Mouse (Mus musculus) CH12.LX (cell line): ENCODE data around the gene Tmem255b. TPM values are rescaled to one million over a fixed set of nuclear protein-coding genes. Genes with fewer than 3 reads are reported as not detected.

Source experiments
- DNase-seq: peaks from one replicate; pipeline ENCODE4 v3.0.0-alpha.2; 2013; ENCODE audit errors: extremely low read depth
- H3K27ac ChIP-seq: 2 replicates; pipeline ENCODE4 v1.5.1; 2012; ENCODE audit warnings: low read depth, mild to moderate bottlenecking, control low read depth, moderate library complexity; ENCODE audit not compliant: insufficient read depth
- H3K27me3 ChIP-seq: replicated peaks from 2 replicates; pipeline ENCODE3; 2012; ENCODE audit warnings: inconsistent platforms
- H3K36me3 ChIP-seq, 2 experiments: replicated peaks in 1 of 2; 2 replicates each; pipeline versions ENCODE3 to v1.6.1; 2012; ENCODE audit warnings: inconsistent platforms in 1 of 2, low read length in 1 of 2, mild to moderate bottlenecking in 1 of 2, mixed read lengths in 1 of 2, moderate library complexity in 1 of 2; ENCODE audit not compliant: control insufficient read depth in 1 of 2, insufficient read depth in 1 of 2
- H3K4me1 ChIP-seq, 2 experiments: 2 replicates each; pipeline ENCODE4 v1.6.1; 2012; ENCODE audit warnings: inconsistent platforms in 1 of 2, moderate library complexity in 1 of 2; ENCODE audit not compliant: insufficient read depth in 2 of 2, control insufficient read depth in 1 of 2
- H3K4me2 ChIP-seq: 2 replicates; pipeline ENCODE4 v1.6.1; 2012; ENCODE audit warnings: low read depth, mild to moderate bottlenecking, control low read depth; ENCODE audit not compliant: poor library complexity, insufficient read depth, severe bottlenecking
- H3K4me3 ChIP-seq, 3 experiments: fragments of 150-350 bp in 1 of 3; sonication (generic) in 1 of 3; replicated peaks in 1 of 3; 2 replicates each; pipeline versions ENCODE3 to v1.5.1; 2011 to 2012; ENCODE audit warnings: low read depth in 2 of 3, low read length in 2 of 3, mild to moderate bottlenecking in 2 of 3, moderate library complexity in 2 of 3, control low read depth in 1 of 3, improper control_type of control experiment in 1 of 3, inconsistent platforms in 1 of 3, mixed read lengths in 1 of 3; ENCODE audit not compliant: poor library complexity in 1 of 3
- H3K79me2 ChIP-seq: replicated peaks from 2 replicates; pipeline ENCODE4 v1.6.1; 2012; ENCODE audit warnings: mild to moderate bottlenecking, moderate library complexity; ENCODE audit not compliant: control insufficient read depth, poor library complexity, insufficient read depth, severe bottlenecking; ENCODE audit errors: extremely low read depth
- H3K9ac ChIP-seq: 2 replicates; pipeline ENCODE4 v1.6.1; 2012; ENCODE audit warnings: low read depth, mild to moderate bottlenecking, control low read depth, moderate library complexity; ENCODE audit not compliant: insufficient read depth
- H3K9me3 ChIP-seq: replicated peaks from 2 replicates; pipeline ENCODE3; 2012; ENCODE audit warnings: low read length, inconsistent platforms, mixed read lengths
- CHD1 ChIP-seq: IDR thresholded peaks from 2 replicates; pipeline ENCODE4 v1.6.1; 2012; ENCODE audit warnings: low read depth, low read length, improper control_type of control experiment, inconsistent platforms
- JUN ChIP-seq: IDR thresholded peaks from 2 replicates; pipeline ENCODE4 v1.6.1; 2011; ENCODE audit warnings: low read depth, mild to moderate bottlenecking, low read length, improper control_type of control experiment, moderate library complexity; ENCODE audit not compliant: insufficient read depth
- JUND ChIP-seq: conservative IDR thresholded peaks from 2 replicates; pipeline ENCODE4 v1.6.1; 2011; ENCODE audit warnings: low read depth, low read length, improper control_type of control experiment
- KAT2A ChIP-seq: IDR thresholded peaks from 2 replicates; pipeline ENCODE4 v1.6.1; 2012; ENCODE audit warnings: low read length, improper control_type of control experiment, inconsistent platforms; ENCODE audit not compliant: insufficient replicate concordance
- MAFK ChIP-seq: IDR thresholded peaks from 2 replicates; pipeline ENCODE4 v1.6.1; 2011; ENCODE audit warnings: low read length, improper control_type of control experiment; ENCODE audit not compliant: insufficient replicate concordance
- MXI1 ChIP-seq: IDR thresholded peaks from 2 replicates; pipeline ENCODE4 v1.6.1; 2011; ENCODE audit warnings: mild to moderate bottlenecking, low read depth, low read length, improper control_type of control experiment
- NELFE ChIP-seq: IDR thresholded peaks from 2 replicates; pipeline ENCODE4 v1.6.1; 2011; ENCODE audit warnings: low read depth, low read length, improper control_type of control experiment
- NRF1 ChIP-seq: IDR thresholded peaks from 2 replicates; pipeline ENCODE4 v1.6.1; 2014; ENCODE audit warnings: low read depth, mild to moderate bottlenecking, inconsistent platforms, low read length, improper control_type of control experiment, moderate library complexity
- PAX5 ChIP-seq: IDR thresholded peaks from 2 replicates; pipeline ENCODE4 v1.6.1; 2012; ENCODE audit warnings: low read length, inconsistent platforms, mixed read lengths
- POLR2AphosphoS2 ChIP-seq: IDR thresholded peaks from 2 replicates; pipeline ENCODE4 v1.6.1; 2011; ENCODE audit warnings: low read depth, low read length, improper control_type of control experiment
- RAD21 ChIP-seq: IDR thresholded peaks from 2 replicates; pipeline ENCODE4 v1.6.1; 2011; ENCODE audit warnings: low read depth, mild to moderate bottlenecking, low read length, improper control_type of control experiment, moderate library complexity
- RCOR1 ChIP-seq: conservative IDR thresholded peaks from 2 replicates; pipeline ENCODE4 v1.6.1; 2012; ENCODE audit warnings: low read depth, mild to moderate bottlenecking, inconsistent platforms, low read length, improper control_type of control experiment
- SMC3 ChIP-seq: IDR thresholded peaks from 2 replicates; pipeline ENCODE4 v1.6.1; 2011; ENCODE audit warnings: low read depth, low read length, improper control_type of control experiment
- TCF12 ChIP-seq: IDR thresholded peaks from 2 replicates; pipeline ENCODE4 v1.6.1; 2014; ENCODE audit warnings: low read depth, mild to moderate bottlenecking, inconsistent platforms, low read length, improper control_type of control experiment
- UBTF ChIP-seq: IDR thresholded peaks from 2 replicates; pipeline ENCODE4 v1.6.1; 2012; ENCODE audit warnings: low read depth, mild to moderate bottlenecking, inconsistent platforms, low read length, improper control_type of control experiment, moderate library complexity
- USF1 ChIP-seq: IDR thresholded peaks from 2 replicates; pipeline ENCODE4 v1.6.1; 2014; ENCODE audit warnings: low read depth, mild to moderate bottlenecking, inconsistent platforms, low read length, improper control_type of control experiment
- ZKSCAN1 ChIP-seq: IDR thresholded peaks from 2 replicates; pipeline ENCODE4 v1.6.1; 2012; ENCODE audit warnings: low read depth, inconsistent platforms, low read length, improper control_type of control experiment, borderline replicate concordance
- ZMIZ1 ChIP-seq: IDR thresholded peaks from 2 replicates; pipeline ENCODE4 v1.6.1; 2012; ENCODE audit warnings: low read depth, mild to moderate bottlenecking, inconsistent platforms, low read length, improper control_type of control experiment
- ZNF384 ChIP-seq: IDR thresholded peaks from 2 replicates; pipeline ENCODE4 v1.6.1; 2012; ENCODE audit warnings: low read depth, low read length, improper control_type of control experiment, inconsistent platforms
- dilution Hi-C: fragments of 300-500 bp; cut with MboI; formaldehyde crosslinking; loops from 2 replicates; pipeline ENCODE4 v1.14.3; 2020; ENCODE audit warnings: low sequenced_read_pairs; ENCODE audit not compliant: extremely low pct_unique_long_range_greater_than_20kb, extremely low pct_ligation_motif_present
- in situ Hi-C: fragments of 300-500 bp; cut with MboI; formaldehyde crosslinking; loops from 3 replicates; pipeline ENCODE4 v1.14.3; 2019; ENCODE audit warnings: low sequenced_read_pairs, low pct_ligation_motif_present, low pct_unique_long_range_greater_than_20kb, mixed read lengths
- polyA plus RNA-seq: library from polyadenylated mRNA; unstranded; fragments of >175 nt; gene quantifications from 2 replicates; pipeline ENCODE4 v1.2.1, GENCODE M21; 2012; ENCODE audit warnings: low read depth; ENCODE audit not compliant: insufficient read length
- total RNA-seq, 2 experiments: library from RNA; depleted of rRNA; stranded (reverse); fragments of 300-350 nt in 1 of 2; fragments of >200 nt in 1 of 2; gene quantifications; 2 replicates each; pipeline ENCODE4 v1.2.3; 2012 to 2014

Tmem255b gene
- total and polyA plus RNA-seq, 3 experiments, result not detected

GRCm38 (mm10) chr8:13507284-13507937 lies 72.4 kb downstream of the Tmem255b start:
- Histone ChIP-seq H3K9me3 (peaks cover 4% of the 10 kb centered on the region), H3K4me3 (no peak overlapping the region), H3K27ac (no peak overlapping the region), H3K4me1 (peaks cover 0 to 6% of the 10 kb centered on the region in 2 experiments; a peak in 1 of 4 replicates), H3K4me2 (no peak overlapping the region), H3K79me2 (no peaks in the 10 kb centered on the region), H3K9ac (no peak overlapping the region), H3K27me3 (peaks cover 39% of the 10 kb centered on the region), H3K36me3 (no peaks in the 10 kb centered on the region)
- no peak for DNase-seq
- dilution Hi-C loops (no loop called here), in situ Hi-C loops (no loop called here)
- TF ChIP-seq PAX5 (no peak), ZKSCAN1 (no peak), TCF12 (no peak), RAD21 (no peak), CHD1 (no peak), MXI1 (no peak), RCOR1 (no peak), ZMIZ1 (no peak)

GRCm38 (mm10) chr8:13512016-13512415 lies 77.0 kb downstream of the Tmem255b start:
- no peaks in the 10 kb centered on the region for H3K36me3 ChIP-seq
- TF ChIP-seq NELFE, result no peak
- no peak for TF ChIP-seq SMC3
- TF ChIP-seq POLR2AphosphoS2, result no peak
- TF ChIP-seq KAT2A, result no peak
- TF ChIP-seq JUND, result no peak
- no peak for TF ChIP-seq USF1
- no peak for TF ChIP-seq MAFK
- TF ChIP-seq JUN, result no peak
- TF ChIP-seq NRF1, result no peak
- TF ChIP-seq UBTF, result no peak
- no peak for TF ChIP-seq PAX5
- TF ChIP-seq ZNF384, result no peak
- dilution Hi-C loops (no loop called here), in situ Hi-C loops (no loop called here)
- H3K4me1 ChIP-seq, result 0 out of 4 replicates have a peak, but pooled peaks cover 0 to 3% of the 10 kb centered on the region in 2 experiments
- no peak overlapping the region for H3K4me2 ChIP-seq
- H3K27ac ChIP-seq, result no peak overlapping the region
- no peaks in the 10 kb centered on the region for H3K9me3 ChIP-seq
- H3K27me3 ChIP-seq, result peaks cover 30% of the 10 kb centered on the region
- H3K9ac ChIP-seq, result no peak overlapping the region
- H3K4me3 ChIP-seq, result no peak overlapping the region
- no peaks in the 10 kb centered on the region for H3K79me2 ChIP-seq
- no peak for DNase-seq
